Mouse (Mus musculus): ENCODE measurements at regions not wholly inside any gene's neighbourhood (a gene's known extent, or its start where the extent isn't known, plus 50 kb on each side); places are given as distances from the start of the nearest gene placed in this dataset.

- no peak for DNase-seq (ENCODE audit: low read depth, low spot score)
Measured at GRCm38 (mm10) chr3:114463267-114463666, 432.9 kb downstream of the Col11a1 start.

- DNase-seq (ENCODE audit: low read depth, low spot score) = peak; percentile 2
Measured at GRCm38 (mm10) chr3:114463714-114464545, 433.6 kb downstream of the Col11a1 start.

- DNase-seq (ENCODE audit: low read depth, low spot score) = no peak
Measured at GRCm38 (mm10) chr3:114464546-114464888, 434.2 kb downstream of the Col11a1 start.

GRCm38 (mm10) chr3:114483904-114484303 is 420.0 kb upstream of the Olfm3 start:
- no peak for DNase-seq (ENCODE audit: low read depth, low spot score)

GRCm38 (mm10) chr3:114507690-114508332 is 396.1 kb upstream of the Olfm3 start:
- DNase-seq (ENCODE audit: low read depth, low spot score) = no peak

- no peak for DNase-seq (ENCODE audit: low read depth, low spot score)
Measured at GRCm38 (mm10) chr3:114515233-114515632, 388.6 kb upstream of the Olfm3 start.

- DNase-seq (ENCODE audit: low read depth, low spot score) = peak; percentile 6
Measured at GRCm38 (mm10) chr3:114544353-114544752, 359.5 kb upstream of the Olfm3 start.

GRCm38 (mm10) chr3:114547218-114547617 is 356.7 kb upstream of the Olfm3 start:
- DNase-seq (ENCODE audit: low read depth, low spot score) = no peak

GRCm38 (mm10) chr3:114570978-114571377 is 332.9 kb upstream of the Olfm3 start:
- no peak for DNase-seq (ENCODE audit: low read depth, low spot score)
